Mouse (Mus musculus) heart, postnatal 25 days (tissue): ENCODE results near the gene Iqce. TPM values are rescaled to one million over a fixed set of nuclear protein-coding genes. Genes with fewer than 3 reads are reported as not detected.
"Not testable (repeated sequence)": the region's sequence is repeated elsewhere in the genome, so short reads cannot be mapped to it uniquely, and the experiment has no call there.

Source experiments
- DNase-seq: peaks from one replicate; pipeline ENCODE4 v3.0.0; 2022; ENCODE audit warnings: low spot score
- intact Hi-C: fragments of 180-260 bp; cut with DNase I; formaldehyde crosslinking; loops from one replicate; pipeline ENCODE4 v1.15.1; 2025
- total RNA-seq, 2 experiments: library from RNA; stranded (reverse); gene quantifications; 2 replicates each; pipeline ENCODE4 v1.2.3; 2021

Gene Iqce
- total RNA-seq, 2 experiments from 2014 or later, result 4.5 to 7.5 TPM

- DNase-seq, result no peak
- intact Hi-C loops, result loop anchor here (2.0 to 5.0 kb wide), 2 partner anchors 42 to 127 kb away; no protein-coding TSS in a partner anchor
Measured at GRCm38 (mm10) chr5:140705501-140706171, 3.5 kb upstream of the Iqce start.

- DNase-seq, result peak; percentile 100
- intact Hi-C loops, result loop anchor here (5.0 kb wide), 1 partner anchor 43 kb away; no protein-coding TSS in a partner anchor
Measured at GRCm38 (mm10) chr5:140704378-140705251, 2.4 kb upstream of the Iqce start, which contains the start of gene Brat1. Gene Brat1, plus strand, starts transcription at chr5:140705011.

GRCm38 (mm10) chr5:140703480-140704377 lies 1.6 kb upstream of the Iqce start:
- no peak for DNase-seq

GRCm38 (mm10) chr5:140702618-140703175 lies 519 bp upstream of the Iqce start:
- no peak for DNase-seq

More at GRCm38 (mm10) chr5:140703480-140704377, 1.6 kb upstream of the Iqce start:
- intact Hi-C loops, result no loop called here

GRCm38 (mm10) chr5:140701661-140702060 lies 517 bp downstream of the Iqce start:
- intact Hi-C loops, result no loop called here
- no peak for DNase-seq

More at GRCm38 (mm10) chr5:140702618-140703175, 519 bp upstream of the Iqce start:
- intact Hi-C loops, result no loop called here

- intact Hi-C loops, result no loop called here
- no peak for DNase-seq
Measured at GRCm38 (mm10) chr5:140699776-140700175, 2.4 kb downstream of the Iqce start.

- DNase-seq, result no peak
- intact Hi-C loops, result no loop called here
Measured at GRCm38 (mm10) chr5:140695987-140696386, 6.2 kb downstream of the Iqce start.

GRCm38 (mm10) chr5:140688434-140688833 lies 13.7 kb downstream of the Iqce start:
- intact Hi-C loops, result no loop called here
- no peak for DNase-seq

GRCm38 (mm10) chr5:140684343-140685148 lies 17.6 kb downstream of the Iqce start:
- intact Hi-C loops, result loop anchor here (2.0 kb wide), 1 partner anchor 144 kb away; no protein-coding TSS in a partner anchor
- no peak for DNase-seq

- intact Hi-C loops, result no loop called here
Measured at GRCm38 (mm10) chr5:140682113-140682512, 20.1 kb downstream of the Iqce start.

GRCm38 (mm10) chr5:140680950-140681349 lies 21.2 kb downstream of the Iqce start:
- no peak for DNase-seq
- intact Hi-C loops, result no loop called here

More at GRCm38 (mm10) chr5:140682113-140682512, 20.1 kb downstream of the Iqce start:
- DNase-seq, result no peak

- no peak for DNase-seq
- intact Hi-C loops, result no loop called here
Measured at GRCm38 (mm10) chr5:140680051-140680450, 22.1 kb downstream of the Iqce start.

GRCm38 (mm10) chr5:140677137-140677536 lies 25.0 kb downstream of the Iqce start:
- intact Hi-C loops, result no loop called here

GRCm38 (mm10) chr5:140675640-140676039 lies 26.5 kb downstream of the Iqce start:
- intact Hi-C loops, result no loop called here
- DNase-seq, result no peak

More at GRCm38 (mm10) chr5:140677137-140677536, 25.0 kb downstream of the Iqce start:
- DNase-seq, result no peak

GRCm38 (mm10) chr5:140675079-140675478 lies 27.1 kb downstream of the Iqce start:
- no peak for DNase-seq
- intact Hi-C loops, result no loop called here

GRCm38 (mm10) chr5:140674036-140674435 lies 28.1 kb downstream of the Iqce start:
- intact Hi-C loops, result no loop called here
- no peak for DNase-seq

- peak; percentile 35 for DNase-seq
- intact Hi-C loops, result not testable (repeated sequence)
Measured at GRCm38 (mm10) chr5:140672603-140673002, 29.6 kb downstream of the Iqce start.

GRCm38 (mm10) chr5:140672115-140672514 lies 30.1 kb downstream of the Iqce start:
- DNase-seq, result no peak
- intact Hi-C loops, result no loop called here
